ENCODE assay signal across 8 mouse cellular contexts in the genomic region with DNA sequence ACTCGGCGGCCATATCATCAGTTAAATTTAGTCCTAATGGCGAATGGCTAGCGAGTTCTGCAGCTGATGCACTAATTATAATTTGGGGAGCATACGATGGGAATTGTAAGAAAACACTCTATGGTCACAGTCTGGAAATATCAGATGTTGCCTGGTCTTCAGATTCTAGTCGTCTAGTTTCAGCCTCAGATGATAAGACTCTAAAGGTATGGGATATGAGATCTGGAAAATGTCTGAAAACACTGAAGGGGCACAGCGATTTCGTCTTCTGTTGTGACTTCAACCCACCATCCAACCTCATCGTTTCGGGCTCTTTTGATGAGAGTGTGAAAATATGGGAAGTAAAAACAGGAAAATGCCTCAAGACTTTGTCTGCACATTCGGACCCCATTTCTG. TPM values are rescaled to one million over a fixed set of nuclear protein-coding genes. Genes with fewer than 3 reads are reported as not detected.
DNase-seq lines count a peak whose midpoint lies in the region; TF ChIP-seq lines count a peak whose summit lies in the region.

No protein-coding gene starts in this region.

- TF ChIP-seq POLR2A in kidney, adult 2 months (IDR thresholded peaks at IDR 0.05; ENCODE audit: low read depth, low read length): no peak
- no peak for TF ChIP-seq POLR2A in bone marrow, adult 2 months (IDR thresholded peaks at IDR 0.05; ENCODE audit: borderline replicate concordance, control insufficient read depth, low read depth, low read length)

- intact Hi-C loops in gastrocnemius, postnatal 36 days (cut with DNase I): loop anchor here (10.0 kb wide), 1 partner anchor 167 kb away; a partner anchor contains a TSS

- no peaks in the 10 kb centered on the region for H3K9me3 ChIP-seq in hindbrain, embryonic 10.5 days
- no peaks in the 10 kb centered on the region for H3K9me3 ChIP-seq in midbrain, embryonic 10.5 days (replicated peaks)

- H3K4me3 ChIP-seq in kidney, adult 2 months (ENCODE audit: insufficient read depth, low read depth, low read length): peak overlapping the region; percentile 71
- peak overlapping the region; percentile 93 for H3K4me3 ChIP-seq in bone marrow, adult 2 months (replicated peaks; ENCODE audit: control insufficient read depth, low read depth, low read length)
- H3K4me3 ChIP-seq in hindbrain, embryonic 10.5 days: peak overlapping the region; percentile 75
- peak overlapping the region; percentile 72 for H3K4me3 ChIP-seq in midbrain, embryonic 10.5 days

- no peak overlapping the region; the same call in 1 of the 2 replicates for H3K27ac ChIP-seq in kidney, adult 2 months (ENCODE audit: insufficient read depth, low read depth, low read length)
- H3K27ac ChIP-seq in bone marrow, adult 2 months (ENCODE audit: control insufficient read depth, insufficient read depth, low read depth, low read length, poor library complexity): peak overlapping the region; percentile 72
- peak overlapping the region; percentile 89 for H3K27ac ChIP-seq in hindbrain, embryonic 10.5 days
- peak overlapping the region; percentile 88 for H3K27ac ChIP-seq in midbrain, embryonic 10.5 days (replicated peaks)

- no peak for DNase-seq in kidney, adult 2 months
- DNase-seq in kidney, postnatal 10 days: no peak
- DNase-seq in hindbrain, embryonic 10.5 days (ENCODE audit: low spot score): no peak
- no peak for DNase-seq in midbrain, embryonic 10.5 days (ENCODE audit: low spot score)
- no peak for DNase-seq in urinary bladder, postnatal 4 days (ENCODE audit: low spot score in 2 of 2)
- DNase-seq in layer of hippocampus, adult 8-10 months (ENCODE audit: low spot score in 2 of 2): no peak
- no peak for DNase-seq in gastrocnemius, postnatal 36 days

- no peak for TF ChIP-seq CTCF in kidney, adult 2 months (conservative IDR thresholded peaks at IDR 0.05; ENCODE audit: insufficient read depth, insufficient read length, low read depth, low read length)
- TF ChIP-seq CTCF in bone marrow, adult 2 months (IDR thresholded peaks at IDR 0.05; ENCODE audit: control insufficient read depth, insufficient read depth, low read length): no peak

- no peaks in the 10 kb centered on the region for H3K27me3 ChIP-seq in kidney, adult 2 months (replicated peaks; ENCODE audit: control insufficient read depth, insufficient read depth, low read length)
- H3K27me3 ChIP-seq in hindbrain, embryonic 10.5 days (ENCODE audit: insufficient read depth, poor library complexity, severe bottlenecking): no peaks in the 10 kb centered on the region
- no peaks in the 10 kb centered on the region for H3K27me3 ChIP-seq in midbrain, embryonic 10.5 days (ENCODE audit: low read depth, poor library complexity, severe bottlenecking)

- H3K4me1 ChIP-seq in kidney, adult 2 months (ENCODE audit: control insufficient read depth, insufficient read depth, low read length): peaks cover 4% of the 10 kb centered on the region; the same call in 1 of the 2 replicates
- no peaks in the 10 kb centered on the region for H3K4me1 ChIP-seq in bone marrow, adult 2 months (ENCODE audit: control insufficient read depth, insufficient read depth, low read length)
- H3K4me1 ChIP-seq in hindbrain, embryonic 10.5 days (replicated peaks): peaks cover 21% of the 10 kb centered on the region
- H3K4me1 ChIP-seq in midbrain, embryonic 10.5 days: peaks cover 27% of the 10 kb centered on the region

- WGBS in kidney, adult 2 months: 23% methylated on average over 11 of the region's 11 CpGs
- WGBS in bone marrow, adult 2 months: 7% methylated on average over 11 of the region's 11 CpGs
- 36% methylated on average over 11 of the region's 11 CpGs for WGBS in hindbrain, embryonic 10.5 days
- WGBS in midbrain, embryonic 10.5 days: 34% methylated on average over 11 of the region's 11 CpGs

- no peaks in the 10 kb centered on the region; the same call in 1 of the 2 replicates for H3K36me3 ChIP-seq in kidney, adult 2 months (ENCODE audit: control insufficient read depth, insufficient read depth, low read length)
- peaks cover 46% of the 10 kb centered on the region for H3K36me3 ChIP-seq in hindbrain, embryonic 10.5 days
- peaks cover 40% of the 10 kb centered on the region for H3K36me3 ChIP-seq in midbrain, embryonic 10.5 days

RNA-seq across cellular contexts. Expression of a gene that starts 0.6 kb away (rescaled TPM):
- polyA plus RNA-seq in kidney, adult 2 months (2012; rRNA removed): 1.8 and 2.1 TPM in 2 replicates
- 4.7 and 7.3 TPM in 2 replicates for polyA plus RNA-seq in bone marrow, adult 2 months (2011; ENCODE audit: insufficient read depth, insufficient read length, low replicate concordance, missing spikeins)
- 7.6 and 10.2 TPM in 2 replicates for polyA plus RNA-seq in hindbrain, embryonic 10.5 days (2016; fragmentation: Nextera tagmentation; extraction: Ambion mirVana)
- polyA plus RNA-seq in midbrain, embryonic 10.5 days (2016; fragmentation: Nextera tagmentation; extraction: Ambion mirVana): 8.8 and 10.6 TPM in 2 replicates
- total RNA-seq in layer of hippocampus, adult 8-10 months (2022): 1 to 10 TPM; 4.4 to 6.3 (median 4.9) TPM
- 1 to 10 TPM; 1.2 to 1.8 TPM for total RNA-seq in gastrocnemius, postnatal 36 days (2021)

RNA-seq across cellular contexts. Expression of a gene that starts 29.8 kb away (rescaled TPM):
- 68.9 and 94.6 TPM in 2 replicates for polyA plus RNA-seq in kidney, adult 2 months (2012; rRNA removed)
- polyA plus RNA-seq in bone marrow, adult 2 months (2011; ENCODE audit: insufficient read depth, insufficient read length, low replicate concordance, missing spikeins): 30.9 and 65.6 TPM in 2 replicates
- polyA plus RNA-seq in hindbrain, embryonic 10.5 days (2016; fragmentation: Nextera tagmentation; extraction: Ambion mirVana): 250 and 319 TPM in 2 replicates
- polyA plus RNA-seq in midbrain, embryonic 10.5 days (2016; fragmentation: Nextera tagmentation; extraction: Ambion mirVana): 277 and 355 TPM in 2 replicates
- total RNA-seq in layer of hippocampus, adult 8-10 months (2022): 10 to 100 TPM; 79.8 to 84.1 (median 82.1) TPM
- total RNA-seq in gastrocnemius, postnatal 36 days (2021): 100 to 1,000 TPM; 108 to 113 TPM

RNA-seq across cellular contexts. Expression of a gene that starts 29.9 kb away (rescaled TPM):
- 14.8 and 21.3 TPM in 2 replicates for polyA plus RNA-seq in kidney, adult 2 months (2012; rRNA removed)
- polyA plus RNA-seq in bone marrow, adult 2 months (2011; ENCODE audit: insufficient read depth, insufficient read length, low replicate concordance, missing spikeins): 18.8 and 52.8 TPM in 2 replicates
- polyA plus RNA-seq in hindbrain, embryonic 10.5 days (2016; fragmentation: Nextera tagmentation; extraction: Ambion mirVana): 81.4 and 96.2 TPM in 2 replicates
- 79.9 and 103 TPM in 2 replicates for polyA plus RNA-seq in midbrain, embryonic 10.5 days (2016; fragmentation: Nextera tagmentation; extraction: Ambion mirVana)
- 10 to 100 TPM; 19.7 to 30.9 (median 27.3) TPM for total RNA-seq in layer of hippocampus, adult 8-10 months (2022)
- 10 to 100 TPM; 25.5 to 28.4 TPM for total RNA-seq in gastrocnemius, postnatal 36 days (2021)
